Mouse (Mus musculus): Measurements from ENCODE around the gene Dcaf11.

DNA sequence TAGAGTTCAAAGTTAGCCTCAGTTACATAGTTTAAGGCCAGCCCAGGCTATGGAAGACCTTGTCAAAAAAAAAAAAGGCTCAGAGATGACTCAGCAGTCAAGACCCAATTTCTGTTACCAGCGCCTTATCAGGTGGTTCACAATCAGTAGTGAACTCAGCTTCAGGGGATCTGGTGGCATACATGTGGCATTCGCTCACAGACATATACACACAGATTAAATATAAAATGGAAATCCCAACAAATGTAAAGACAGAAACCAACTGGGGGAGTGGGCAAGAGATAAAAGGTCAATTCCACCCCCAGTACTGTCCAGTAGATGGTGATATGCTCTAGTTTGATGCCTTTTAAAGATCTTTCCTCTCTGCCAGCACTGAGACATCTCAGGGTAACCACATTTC is 26.3 kb downstream of the Dcaf11 start:
- TF ChIP-seq CTCF (conservative IDR thresholded peaks at IDR 0.05; ENCODE audit: insufficient read depth, insufficient read length, low read depth, low read length) = no peak
- no peak for TF ChIP-seq POLR2A (IDR thresholded peaks at IDR 0.05; ENCODE audit: low read depth, low read length)

Data from kidney, adult 2 months (tissue).